Mouse (Mus musculus) activated CD4-positive, CD25-positive, alpha-beta regulatory T cell, adult 9 weeks (primary cell): ENCODE data around the gene Sccpdh. TPM values are rescaled to one million over a fixed set of nuclear protein-coding genes. Genes with fewer than 3 reads are reported as not detected.

Experiments used
- polyA plus RNA-seq: library from polyadenylated mRNA; unstranded; fragments of 100-300 nt; shearing (Covaris generic); gene quantifications from one replicate; pipeline ENCODE4 v1.2.1, GENCODE M21; 2017

Sccpdh gene
- polyA plus RNA-seq: 21.1 TPM

DNA sequence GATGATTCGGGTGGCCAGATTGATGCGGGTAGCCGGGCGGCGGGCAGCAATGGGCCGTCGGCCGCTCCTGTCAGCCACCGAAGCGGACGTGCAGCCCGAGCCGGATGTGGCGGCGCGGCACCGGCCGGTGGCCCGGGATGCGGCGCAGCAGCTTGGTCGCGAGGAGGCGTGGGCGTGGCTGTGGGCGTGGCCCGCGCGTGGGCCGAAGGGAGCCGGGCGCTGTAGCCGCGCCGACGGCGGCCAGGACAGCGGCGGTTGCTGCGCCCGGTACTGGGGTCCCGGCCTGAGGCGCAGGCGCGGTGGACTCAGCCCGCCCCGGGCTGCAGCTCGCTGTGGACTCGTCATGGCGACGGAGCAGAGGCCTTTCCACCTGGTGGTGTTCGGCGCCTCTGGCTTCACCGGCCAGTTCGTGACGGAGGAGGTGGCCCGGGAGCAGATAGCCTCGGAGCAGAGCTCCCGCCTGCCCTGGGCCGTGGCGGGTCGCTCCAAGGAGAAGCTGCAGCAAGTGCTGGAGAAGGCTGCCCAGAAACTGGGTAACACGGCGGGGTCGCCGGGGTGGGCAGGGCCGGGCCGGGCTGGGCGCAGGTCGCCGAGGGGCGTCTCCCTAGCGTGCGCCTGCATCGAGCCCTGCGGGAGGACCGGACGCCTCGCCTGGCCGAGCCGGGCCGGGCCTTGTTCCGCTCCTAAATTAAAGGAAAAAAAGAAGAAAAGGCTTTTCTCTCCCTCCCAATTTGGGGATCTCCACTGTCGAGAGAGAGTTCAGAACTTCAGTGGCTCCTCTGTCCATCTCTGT lies at the start of gene Sccpdh:
Gene Sccpdh, plus strand, starts transcription at position 198 of the 793 bp plus-strand sequence.

Other genes starting within 250 kb of the Sccpdh start
- gene Smyd3, start 150.2 kb upstream of the Sccpdh start, polyA plus RNA-seq: 31.1 TPM
- gene Tfb2m, start 121.9 kb upstream of the Sccpdh start, polyA plus RNA-seq: 23.5 TPM
- gene Cnst, start 121.8 kb upstream of the Sccpdh start, polyA plus RNA-seq: 46.8 TPM
- gene Kif28, start 77.1 kb downstream of the Sccpdh start, polyA plus RNA-seq: not detected
- 0.27 TPM for gene Gm10518, start 135.2 kb downstream of the Sccpdh start, polyA plus RNA-seq
- gene Ahctf1, start 135.5 kb downstream of the Sccpdh start, polyA plus RNA-seq: 19.1 TPM